Comparison of ENCODE assay signal across 24 mouse cellular contexts in the genomic region with DNA sequence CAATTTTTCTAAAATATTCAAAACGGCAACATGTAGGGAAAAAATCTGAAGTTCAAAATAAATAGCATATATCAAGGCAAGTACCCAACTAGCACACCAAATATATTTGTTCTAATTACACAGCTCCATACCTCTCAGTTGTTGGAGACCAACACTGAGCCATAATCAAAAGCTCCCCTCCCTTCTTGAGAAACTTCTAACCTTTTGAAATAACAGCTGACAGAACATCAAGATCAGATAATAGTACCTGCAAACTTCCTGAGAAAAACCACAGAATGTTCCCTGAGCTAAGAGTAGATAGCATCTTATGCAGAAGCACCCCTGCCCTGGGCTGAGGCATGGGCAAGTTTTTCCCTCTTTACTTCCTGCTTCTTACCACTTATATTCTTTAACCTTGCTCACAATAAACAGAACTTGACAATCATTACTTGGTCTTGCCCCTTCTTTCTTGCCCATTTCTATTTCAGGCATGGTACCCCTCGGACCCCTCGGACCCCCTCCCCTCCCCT. TPM values are rescaled to one million over a fixed set of nuclear protein-coding genes. Genes with fewer than 3 reads are reported as not detected.
A peak's percentile ranks its signal among the peaks of the same experiment; 100 is the strongest.
DNase-seq lines count a peak whose midpoint lies in the region; ATAC-seq and TF ChIP-seq lines count a peak whose summit lies in the region.
"Not testable (repeated sequence)": the region's sequence is repeated elsewhere in the genome, so short reads cannot be mapped to it uniquely, and the experiment has no call there.
"Had no signal": no experiment of that assay in that cellular context is flagged by ENCODE, and none has a peak within 500 bp of the region (broad histone marks: within the 10 kb centered on the region; RNA-seq: fewer than 3 reads in every experiment).

No protein-coding gene starts in this region.

- not testable (repeated sequence) for H3K4me3 ChIP-seq in G1E (ENCODE audit: low read depth, low read length); spleen, adult 2 months (ENCODE audit: extremely low read depth, insufficient read depth, insufficient read length)

- peak; percentile 34 for DNase-seq in 416B (ENCODE audit: low read depth)
- peak; percentile 47 for DNase-seq in CD4-positive, CD25-positive, alpha-beta regulatory T cell, adult 2 months (ENCODE audit: low read depth, low spot score)
- DNase-seq in G1E (ENCODE audit: low spot score) = not testable (repeated sequence)
- DNase-seq in spleen, adult 2 months (ENCODE audit: low read depth in 1 of 2, low spot score in 2 of 2) = peak in 1 of 2 experiments; percentile 2
- peak; percentile 7 for DNase-seq in thymus, postnatal 0 days (ENCODE audit: low spot score)

- H3K36me3 ChIP-seq in G1E (replicated peaks); spleen, adult 2 months (ENCODE audit: control insufficient read depth, insufficient read depth, low read length): not testable (repeated sequence)

- not testable (repeated sequence) for TF ChIP-seq CTCF in G1E (IDR thresholded peaks at IDR 0.05; ENCODE audit: low read depth, low read length); spleen, adult 2 months (IDR thresholded peaks at IDR 0.05; ENCODE audit: extremely low read depth, insufficient read depth, insufficient read length, insufficient replicate concordance)

- H3K27me3 ChIP-seq in G1E (ENCODE audit: insufficient read depth, low read length); spleen, adult 2 months (ENCODE audit: control insufficient read depth, insufficient read depth, low read length): not testable (repeated sequence)

- H3K27ac ChIP-seq in spleen, adult 2 months (ENCODE audit: insufficient read depth, low read length) = peak overlapping the region; percentile 57; the same call in 1 of the 2 replicates

- not testable (repeated sequence) for TF ChIP-seq POLR2A in spleen, adult 2 months (IDR thresholded peaks at IDR 0.05; ENCODE audit: low read depth, low read length)

- peak; percentile 30; the same call in 1 of the 2 replicates for ATAC-seq in G1E (ENCODE audit: extremely low read depth, insufficient number of reproducible peaks, low FRiP score, poor library complexity, severe bottlenecking)
- peak; percentile 81 for ATAC-seq in activated CD4-positive, CD25-positive, alpha-beta regulatory T cell, adult 4 months
- ATAC-seq in inflammation-experienced regulatory T-cells, adult 6 months = peak; percentile 73

- H3K9me3 ChIP-seq in G1E (replicated peaks) = not testable (repeated sequence)

- WGBS in spleen, adult 2 months = 67% methylated on average over 3 of the region's 3 CpGs

- not testable (repeated sequence) for H3K4me1 ChIP-seq in G1E (ENCODE audit: insufficient read depth, low read depth, low read length); spleen, adult 2 months (ENCODE audit: control insufficient read depth, insufficient read depth, insufficient read length)

RNA-seq across cellular contexts. Expression of gene Vmn2r95, which starts 34.3 kb away (rescaled TPM):
- total RNA-seq in G1E (2014; fragmentation: Nextera tagmentation) (not detected in 2 replicates), G1E (2017) (0.05 and 0.12 TPM in 2 replicates)
- polyA plus RNA-seq in G1E (2012) = not detected in 2 replicates
- under 1 TPM in 1 of 2 experiments, not detected in 1; 0.04 TPM for polyA plus RNA-seq in activated CD4-positive, CD25-positive, alpha-beta regulatory T cell, adult 4 months (2017; shearing (Covaris generic))
- polyA plus RNA-seq in inflammation-experienced regulatory T-cells, adult 6 months (2017; shearing (Covaris generic)) = not detected
- polyA plus RNA-seq in spleen, adult 2 months (2012; rRNA removed) = not detected in 2 replicates
- not detected in 2 replicates for polyA plus RNA-seq in thymus, postnatal 0 days (2015; fragmentation: Nextera tagmentation; extraction: Ambion mirVana)
- total RNA-seq: adrenal gland, adult 2 months; adrenal gland, postnatal 10 days; adrenal gland, postnatal 25 days; CH12.LX; common myeloid progenitor, adult 5-6 weeks had no signal
- polyA plus RNA-seq: adrenal gland, adult 2 months; brain, embryonic 14.5 days; C2C12; embryonic facial prominence, embryonic 11.5 days; embryonic facial prominence, embryonic 13.5 days; embryonic facial prominence, embryonic 15.5 days; erythroblast, embryonic 14.5 days; forebrain, embryonic 10.5 days; forebrain, embryonic 12.5 days; forebrain, embryonic 14.5 days; forebrain, embryonic 16.5 days; frontal cortex, adult 2 months; Patski had no signal

Comparison
In these comparisons a context has a peak if more than half of its experiments do, and no peak if none do; other contexts are left out.
1. ATAC-seq: peak in every context shown above with its lines; median percentile 81 in activated CD4-positive, CD25-positive, alpha-beta regulatory T cell, adult 4 months; 73 in inflammation-experienced regulatory T-cells, adult 6 months; 30 in G1E.